Mouse (Mus musculus) C2C12 (cell line): ENCODE data around the gene Ppy.

Experiments
- CTCF ChIP-seq: IDR thresholded peaks from one replicate; pipeline ENCODE4 v1.5.1; 2011; ENCODE audit not compliant: control insufficient read depth, insufficient read depth, insufficient read length
- MAX ChIP-seq: IDR thresholded peaks from one replicate; pipeline ENCODE4 v1.6.1; 2011; ENCODE audit warnings: mild to moderate bottlenecking, control low read depth
- MYOG ChIP-seq: IDR thresholded peaks from one replicate; pipeline ENCODE4 v1.6.1; 2011; ENCODE audit not compliant: control insufficient read depth, insufficient read length; ENCODE audit errors: extremely low read depth
- USF1 ChIP-seq: IDR thresholded peaks from one replicate; pipeline ENCODE4 v1.6.1; 2011; ENCODE audit warnings: low read depth, mild to moderate bottlenecking, control low read depth, moderate library complexity

GRCm38 (mm10) chr11:102083193-102083592 is 17.9 kb downstream of the Ppy start:
- TF ChIP-seq CTCF, result no peak
- TF ChIP-seq MYOG, result no peak
- TF ChIP-seq USF1, result no peak
- TF ChIP-seq MAX, result no peak
